Mouse (Mus musculus): Measurements from ENCODE around the gene Ccser2.

The Ccser2 gene

GRCm38 (mm10) chr14:36905809-36906522 lies 62.6 kb downstream of the Ccser2 start:
- ChIA-PET CTCF (no interaction called here), POLR2A (interaction anchor here in 1 of 4 experiments (1.5 kb wide), 1 partner anchor 13 kb away, joined by 3 read pairs; no protein-coding TSS in a partner anchor)

GRCm38 (mm10) chr14:36904206-36904605 lies 64.4 kb downstream of the Ccser2 start:
- CTCF ChIA-PET, result no interaction called here
- POLR2A ChIA-PET, result no interaction called here

- ChIA-PET POLR2A (interaction anchor here in 1 of 4 experiments (0.9 to 1.5 kb wide), 3 partner anchors 10 to 54 kb away, joined by 3 read pairs; no protein-coding TSS in a partner anchor), CTCF (interaction anchor here in 1 of 4 experiments (0.6 kb wide), 1 partner anchor 198 kb away, joined by 3 read pairs; no protein-coding TSS in a partner anchor)
Measured at GRCm38 (mm10) chr14:36900883-36901282, 67.7 kb downstream of the Ccser2 start.

GRCm38 (mm10) chr14:36894701-36895100 lies 73.9 kb downstream of the Ccser2 start:
- CTCF ChIA-PET, result no interaction called here
- POLR2A ChIA-PET, result interaction anchor here in 2 of 4 experiments (0.6 to 1.3 kb wide), 3 partner anchors 13 to 35 kb away, joined by 3 read pairs; no protein-coding TSS in a partner anchor

GRCm38 (mm10) chr14:36892762-36893358 lies 75.7 kb downstream of the Ccser2 start:
- ChIA-PET POLR2A (interaction anchor here in 2 of 4 experiments (1.3 kb wide), 2 partner anchors 10 to 15 kb away, joined by 3 to 4 read pairs; no protein-coding TSS in a partner anchor), CTCF (interaction anchor here in 1 of 4 experiments (0.6 kb wide), 1 partner anchor 59 kb away, joined by 3 read pairs; no protein-coding TSS in a partner anchor)

- POLR2A ChIA-PET, result interaction anchor here in 1 of 4 experiments (0.9 to 1.8 kb wide), 3 partner anchors 10 to 30 kb away, joined by 3 to 4 read pairs (median 3); no protein-coding TSS in a partner anchor
- CTCF ChIA-PET, result no interaction called here
Measured at GRCm38 (mm10) chr14:36890130-36890529, 78.4 kb downstream of the Ccser2 start.

GRCm38 (mm10) chr14:36885680-36886079 lies 82.9 kb downstream of the Ccser2 start:
- ChIA-PET CTCF (interaction anchor here in 1 of 4 experiments (1.4 kb wide), 1 partner anchor 66 kb away, joined by 3 read pairs; no protein-coding TSS in a partner anchor), POLR2A (no interaction called here)

- CTCF ChIA-PET, result interaction anchor here in 1 of 4 experiments (1.4 kb wide), 1 partner anchor 67 kb away, joined by 3 read pairs; no protein-coding TSS in a partner anchor
Measured at GRCm38 (mm10) chr14:36885117-36885516, 83.5 kb downstream of the Ccser2 start.

GRCm38 (mm10) chr14:36883576-36883975 lies 85.0 kb downstream of the Ccser2 start:
- CTCF ChIA-PET, result no interaction called here
- POLR2A ChIA-PET, result interaction anchor here in 1 of 4 experiments (1.5 kb wide), 1 partner anchor 9 kb away, joined by 3 read pairs; no protein-coding TSS in a partner anchor

More at GRCm38 (mm10) chr14:36885117-36885516, 83.5 kb downstream of the Ccser2 start:
- POLR2A ChIA-PET, result interaction anchor here in 1 of 4 experiments (1.3 kb wide), 1 partner anchor 16 kb away, joined by 3 read pairs; no protein-coding TSS in a partner anchor

GRCm38 (mm10) chr14:36870257-36870656 lies 98.3 kb downstream of the Ccser2 start:
- CTCF ChIA-PET, result interaction anchor here in 2 of 4 experiments (0.6 to 1.4 kb wide), 2 partner anchors 70 to 163 kb away, joined by 3 to 10 read pairs; no protein-coding TSS in a partner anchor
- POLR2A ChIA-PET, result interaction anchor here in 2 of 4 experiments (0.6 to 0.9 kb wide), 2 partner anchors 25 to 164 kb away, joined by 3 read pairs; no protein-coding TSS in a partner anchor

GRCm38 (mm10) chr14:36868769-36869362 lies 99.7 kb downstream of the Ccser2 start:
- CTCF ChIA-PET, result interaction anchor here in 1 of 4 experiments (2.7 kb wide), 1 partner anchor 165 kb away, joined by 35 read pairs; no protein-coding TSS in a partner anchor

GRCm38 (mm10) chr14:36866966-36867700 lies 101.4 kb downstream of the Ccser2 start:
- POLR2A ChIA-PET, result interaction anchor here in 1 of 4 experiments (1.4 kb wide), 1 partner anchor 99 kb away, joined by 3 read pairs; no protein-coding TSS in a partner anchor
- CTCF ChIA-PET, result interaction anchor here (0.6 to 2.7 kb wide), 15 partner anchors 45 to 547 kb away, joined by 3 to 35 read pairs (median 4); no protein-coding TSS in a partner anchor

More at GRCm38 (mm10) chr14:36868769-36869362, 99.7 kb downstream of the Ccser2 start:
- POLR2A ChIA-PET, result interaction anchor here in 1 of 4 experiments (1.3 kb wide), 1 partner anchor 50 kb away, joined by 3 read pairs; no protein-coding TSS in a partner anchor

GRCm38 (mm10) chr14:36863877-36864489 lies 104.6 kb downstream of the Ccser2 start:
- ChIA-PET POLR2A (interaction anchor here in 1 of 4 experiments (1.0 to 1.4 kb wide), 3 partner anchors 103 to 271 kb away, joined by 3 to 4 read pairs (median 3); partner anchors contain the start of genes Ccser2 and Ghitm), CTCF (interaction anchor here (0.7 to 2.6 kb wide), 14 partner anchors 8 to 652 kb away, joined by 3 to 28 read pairs (median 5); no protein-coding TSS in a partner anchor)

- ChIA-PET CTCF (interaction anchor here (0.6 to 2.0 kb wide), 15 partner anchors 10 to 1019 kb away, joined by 3 to 13 read pairs (median 4); no protein-coding TSS in a partner anchor), POLR2A (interaction anchor here in 2 of 4 experiments (1.0 to 1.4 kb wide), 3 partner anchors 14 to 101 kb away, joined by 3 read pairs; no protein-coding TSS in a partner anchor)
Measured at GRCm38 (mm10) chr14:36862387-36862786, 106.2 kb downstream of the Ccser2 start.

- ChIA-PET POLR2A (no interaction called here), CTCF (no interaction called here)
Measured at GRCm38 (mm10) chr14:36858932-36859331, 109.6 kb downstream of the Ccser2 start.

GRCm38 (mm10) chr14:36852972-36853371 lies 115.6 kb downstream of the Ccser2 start:
- ChIA-PET POLR2A (no interaction called here), CTCF (interaction anchor here in 1 of 4 experiments (1.3 kb wide), 1 partner anchor 9 kb away, joined by 3 read pairs; no protein-coding TSS in a partner anchor)

- CTCF ChIA-PET, result no interaction called here
- POLR2A ChIA-PET, result no interaction called here
Measured at GRCm38 (mm10) chr14:36848860-36849259, 119.7 kb downstream of the Ccser2 start.
